Mouse (Mus musculus): ENCODE data around the gene Gm20547. TPM values are rescaled to one million over a fixed set of nuclear protein-coding genes. Genes with fewer than 3 reads are reported as not detected.
"Not testable (repeated sequence)": the region's sequence is repeated elsewhere in the genome, so short reads cannot be mapped to it uniquely, and the experiment has no call there.

Gene Gm20547
- total RNA-seq, 2 experiments from 2014 or later = not detected

DNA sequence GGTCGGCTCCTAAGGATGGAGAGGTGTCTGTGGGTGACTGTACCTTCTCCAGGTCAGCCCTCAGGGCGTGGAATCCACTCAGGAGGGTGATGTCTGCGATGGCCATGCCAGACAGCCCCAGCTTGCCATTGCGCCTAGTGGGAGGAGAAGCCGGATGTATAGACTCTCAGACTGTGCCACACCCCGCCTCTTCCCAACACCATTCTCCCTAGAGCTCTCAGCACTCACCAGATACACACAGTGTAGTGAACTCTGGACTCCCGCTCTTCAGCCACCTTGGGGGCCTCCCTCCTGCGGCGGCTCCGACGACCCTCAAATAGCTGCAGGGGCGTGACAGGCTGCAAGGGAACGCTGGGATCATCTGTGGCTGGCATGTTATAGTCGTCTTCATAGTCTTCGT is 70.6 kb downstream of the Gm20547 start:
- DNase-seq = no peak
- intact Hi-C loops (cut with DNase I) = loop anchor here (5.0 kb wide), 1 partner anchor 159 kb away; no protein-coding TSS in a partner anchor

DNA sequence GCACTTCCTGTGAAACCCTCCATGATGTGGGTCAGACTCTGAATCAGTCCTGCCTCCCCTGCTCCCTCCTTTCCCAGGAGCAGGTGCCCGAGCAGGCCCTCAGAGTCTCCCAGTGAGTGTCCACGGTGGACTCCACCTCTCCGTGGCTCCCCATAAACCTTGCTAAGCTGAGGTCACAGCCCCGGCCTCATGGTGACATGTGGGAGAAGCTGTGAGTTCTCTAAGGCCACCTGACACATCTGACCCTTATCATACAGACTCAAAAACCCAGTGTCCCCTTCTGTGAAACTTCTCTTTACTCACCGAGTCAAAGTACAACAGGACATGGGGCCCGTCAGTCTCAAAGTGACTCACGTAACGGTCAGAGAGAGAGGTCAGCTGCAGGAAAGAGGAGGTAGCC is 71.0 kb downstream of the Gm20547 start:
- not testable (repeated sequence) for DNase-seq
- intact Hi-C loops (cut with DNase I) = loop anchor here (5.0 kb wide), 1 partner anchor 159 kb away; no protein-coding TSS in a partner anchor

DNA sequence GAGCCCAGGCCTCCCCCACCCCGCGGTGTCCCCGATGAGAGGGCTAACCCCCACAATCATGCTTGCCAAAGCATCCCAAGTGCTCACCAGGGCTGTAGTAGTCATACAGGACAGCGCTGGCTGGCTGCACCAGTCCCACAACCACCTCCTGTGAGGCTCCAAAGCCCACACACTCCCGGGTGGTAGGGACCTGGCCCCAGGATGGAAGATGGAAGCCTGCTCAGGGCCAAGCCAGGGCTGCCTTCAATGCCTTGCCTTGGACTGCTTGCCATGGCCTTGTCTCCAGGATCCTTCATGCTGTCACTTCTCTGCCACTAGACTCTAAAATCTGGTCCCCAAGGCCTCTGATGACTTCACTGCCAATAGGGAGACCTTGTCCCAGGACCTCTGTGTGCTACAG is 71.4 kb downstream of the Gm20547 start:
- not testable (repeated sequence) for DNase-seq
- intact Hi-C loops (cut with DNase I) = loop anchor here (5.0 kb wide), 1 partner anchor 158 kb away; no protein-coding TSS in a partner anchor

DNA sequence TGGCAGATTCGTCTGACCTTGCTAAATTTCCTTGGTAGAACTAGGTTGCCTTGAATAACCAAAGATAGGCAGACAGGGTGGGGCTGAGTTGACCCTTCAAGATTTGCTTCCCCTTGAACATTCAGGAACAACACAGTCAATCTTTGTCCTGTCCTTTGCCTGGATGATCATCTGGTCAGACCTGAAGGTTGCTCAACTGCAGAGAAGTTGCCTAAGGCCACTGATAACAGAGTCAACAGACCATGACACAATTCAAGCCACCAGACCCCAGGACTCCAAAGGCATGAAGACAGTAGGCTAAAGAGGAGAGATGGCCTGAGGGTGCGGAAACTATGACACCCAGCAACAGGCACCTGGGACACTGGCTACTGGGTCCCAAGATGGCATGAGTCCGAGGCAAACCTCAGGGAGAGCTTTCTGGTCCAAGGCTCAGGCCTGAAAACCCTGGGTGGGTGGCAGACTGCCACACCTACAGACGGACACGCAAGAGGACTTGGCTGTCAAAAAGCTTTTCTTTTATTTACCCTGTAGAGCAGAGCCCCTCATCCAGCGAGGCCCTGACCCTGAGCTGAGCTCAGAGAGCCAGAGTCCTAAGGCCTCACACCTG is 73.1 kb downstream of the Gm20547 start:
- no peak for DNase-seq
- intact Hi-C loops (cut with DNase I) = no loop called here

DNA sequence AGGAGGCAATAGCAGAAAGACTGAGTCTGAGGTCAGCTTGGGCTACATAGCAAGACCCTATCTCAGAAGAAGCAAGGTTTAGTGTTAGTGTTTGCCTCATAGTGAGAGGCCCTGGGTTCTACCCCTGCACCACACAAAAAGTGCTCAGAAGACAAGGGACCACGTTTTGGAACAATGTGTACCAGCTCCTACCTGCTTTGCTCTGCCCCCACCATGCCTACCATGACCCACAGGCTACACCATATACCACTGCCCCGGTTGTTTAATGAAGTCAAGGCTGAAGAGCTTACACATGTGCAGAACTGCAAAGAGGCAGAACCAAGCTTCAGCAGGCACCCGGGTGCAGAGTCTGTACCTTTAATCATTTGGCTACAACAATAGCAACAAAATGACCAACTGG is 74.7 kb downstream of the Gm20547 start:
- no peak for DNase-seq
- intact Hi-C loops (cut with DNase I) = no loop called here

Small RNAs within 50 kb of the gene (microRNA-seq; reads per million reads assigned to microRNA genes)
- gene Mir6970 (ENCODE audit: borderline number of aligned reads in 2 of 2) (0 reads per million in 2 experiments), gene Mir6971 (ENCODE audit: borderline number of aligned reads in 2 of 2) (1.3 to 2.2 reads per million in 2 experiments), gene Mir6972 (ENCODE audit: borderline number of aligned reads in 2 of 2) (0 reads per million in 2 experiments)

Other genes starting within 250 kb of the Gm20547 start
- gene Fkbpl, start 237.3 kb downstream of the Gm20547 start, total RNA-seq (2021) = 1 to 10 TPM; 6.9 to 9.9 TPM
- gene Atf6b, start 234.9 kb downstream of the Gm20547 start, total RNA-seq (2021) = 10 to 100 TPM; 15.3 to 16.1 TPM
- gene Tnxb, start 211.5 kb downstream of the Gm20547 start, total RNA-seq (2021) = 10 to 100 TPM; 35.6 to 39.7 TPM
- 10 to 100 TPM; 22.8 to 24.7 TPM for gene C4b, start 138.2 kb downstream of the Gm20547 start, total RNA-seq (2021)
- not detected for gene Cyp21a1, start 77.5 kb downstream of the Gm20547 start, total RNA-seq (2021)
- gene Stk19, start 45.1 kb downstream of the Gm20547 start, total RNA-seq (2021) = 10 to 100 TPM in 1 of 2 experiments, 1 to 10 TPM in 1; 10.0 to 11.1 TPM
- 10 to 100 TPM; 12.4 to 17.3 TPM for gene Dxo, start 45.0 kb downstream of the Gm20547 start, total RNA-seq (2021)
- 10 to 100 TPM; 22.6 to 24.5 TPM for gene Skiv2l, start 31.8 kb downstream of the Gm20547 start, total RNA-seq (2021)
- 10 to 100 TPM; 13.7 to 15.3 TPM for gene Nelfe, start 31.7 kb downstream of the Gm20547 start, total RNA-seq (2021)
- gene Cfb, start 19.5 kb downstream of the Gm20547 start, total RNA-seq (2021) = 1 to 10 TPM; 4.4 to 7.5 TPM
- gene Zbtb12, start 2.6 kb downstream of the Gm20547 start, total RNA-seq (2021) = 1 to 10 TPM; 7.5 to 7.7 TPM
- gene C2, start 16.2 kb upstream of the Gm20547 start, total RNA-seq (2021) = 1 to 10 TPM; 3.1 to 4.4 TPM
- 10 to 100 TPM; 44.6 to 49.8 TPM for gene Ehmt2, start 16.4 kb upstream of the Gm20547 start, total RNA-seq (2021)
- gene Slc44a4, start 32.4 kb upstream of the Gm20547 start, total RNA-seq (2021) = not detected
- gene Neu1, start 49.2 kb upstream of the Gm20547 start, total RNA-seq (2021) = 10 to 100 TPM; 13.2 to 16.5 TPM
- 1 to 10 TPM; 2.8 to 4.5 TPM for gene Hspa1b, start 77.2 kb upstream of the Gm20547 start, total RNA-seq (2021)
- gene Gm20481, start 87.9 kb upstream of the Gm20547 start, total RNA-seq (2021) = not detected
- 1 to 10 TPM; 4.2 to 4.6 TPM for gene Hspa1a, start 90.1 kb upstream of the Gm20547 start, total RNA-seq (2021)
- gene Hspa1l, start 90.7 kb upstream of the Gm20547 start, total RNA-seq (2021) = 1 to 10 TPM; 7.8 to 9.2 TPM
- gene Lsm2, start 99.8 kb upstream of the Gm20547 start, total RNA-seq (2021) = 10 to 100 TPM; 16.0 to 17.4 TPM
- gene Vars, start 118.9 kb upstream of the Gm20547 start, total RNA-seq (2021) = 10 to 100 TPM; 26.7 to 27.4 TPM
- gene Vwa7, start 134.5 kb upstream of the Gm20547 start, total RNA-seq (2021) = 1 to 10 TPM; 8.4 to 9.3 TPM
- gene Sapcd1, start 146.0 kb upstream of the Gm20547 start, total RNA-seq (2021) = not detected
- under 1 TPM; 0.25 to 0.70 TPM for gene Msh5, start 164.7 kb upstream of the Gm20547 start, total RNA-seq (2021)
- gene Clic1, start 167.9 kb upstream of the Gm20547 start, total RNA-seq (2021) = 10 to 100 TPM; 41.7 to 44.0 TPM
- gene Ddah2, start 177.0 kb upstream of the Gm20547 start, total RNA-seq (2021) = 10 to 100 TPM; 27.5 to 27.6 TPM
- under 1 TPM in 1 of 2 experiments, not detected in 1; 0.56 TPM for gene Ly6g6c, start 183.3 kb upstream of the Gm20547 start, total RNA-seq (2021)
- under 1 TPM; 0.42 to 0.49 TPM for gene Mpig6b, start 184.1 kb upstream of the Gm20547 start, total RNA-seq (2021)
- not detected for gene Ly6g6e, start 194.9 kb upstream of the Gm20547 start, total RNA-seq (2021)
- gene Ly6g6d, start 196.0 kb upstream of the Gm20547 start, total RNA-seq (2021) = under 1 TPM; 0.70 to 0.80 TPM
- not detected for gene Ly6g6f, start 203.6 kb upstream of the Gm20547 start, total RNA-seq (2021)
- 10 to 100 TPM; 54.6 to 61.1 TPM for gene Abhd16a, start 207.2 kb upstream of the Gm20547 start, total RNA-seq (2021)
- gene Ly6g5c, start 226.2 kb upstream of the Gm20547 start, total RNA-seq (2021) = not detected
- not detected for gene Ly6g5b, start 233.4 kb upstream of the Gm20547 start, total RNA-seq (2021)
- gene Gpank1, start 239.4 kb upstream of the Gm20547 start, total RNA-seq (2021) = 1 to 10 TPM; 8.0 to 9.6 TPM
- gene Csnk2b, start 240.0 kb upstream of the Gm20547 start, total RNA-seq (2021) = 100 to 1,000 TPM; 163 to 164 TPM
- gene D17H6S53E, start 244.3 kb upstream of the Gm20547 start, total RNA-seq (2021) = 10 to 100 TPM; 25.7 to 26.4 TPM